Mouse (Mus musculus) brown adipose tissue, adult 24 weeks (tissue): ENCODE measurements around the gene Spc24. TPM values are rescaled to one million over a fixed set of nuclear protein-coding genes. Genes with fewer than 3 reads are reported as not detected.

Source experiments
- H3K27ac ChIP-seq: fragments of 200-500 bp; replicated peaks from 2 replicates; pipeline ENCODE4 v1.5.1; 2012; ENCODE audit warnings: low read depth, mild to moderate bottlenecking, low read length
- H3K4me1 ChIP-seq: fragments of 200-500 bp; 2 replicates; pipeline ENCODE4 v1.6.1; 2012; ENCODE audit warnings: low read length, mixed read lengths; ENCODE audit not compliant: control insufficient read depth, insufficient read depth, insufficient read length
- H3K4me3 ChIP-seq: fragments of 200-500 bp; 2 replicates; pipeline ENCODE4 v1.5.1; 2012; ENCODE audit warnings: low read depth, mild to moderate bottlenecking, low read length, moderate library complexity; ENCODE audit not compliant: insufficient read depth
- polyA plus RNA-seq: library from polyadenylated mRNA; stranded (reverse); fragments of >200 nt; gene quantifications from 2 replicates; pipeline ENCODE4 v1.2.4, GENCODE M21; 2012; ENCODE audit not compliant: missing spikeins, insufficient read depth, insufficient read length

Spc24 gene
- polyA plus RNA-seq, 1 experiment = not detected

DNA sequence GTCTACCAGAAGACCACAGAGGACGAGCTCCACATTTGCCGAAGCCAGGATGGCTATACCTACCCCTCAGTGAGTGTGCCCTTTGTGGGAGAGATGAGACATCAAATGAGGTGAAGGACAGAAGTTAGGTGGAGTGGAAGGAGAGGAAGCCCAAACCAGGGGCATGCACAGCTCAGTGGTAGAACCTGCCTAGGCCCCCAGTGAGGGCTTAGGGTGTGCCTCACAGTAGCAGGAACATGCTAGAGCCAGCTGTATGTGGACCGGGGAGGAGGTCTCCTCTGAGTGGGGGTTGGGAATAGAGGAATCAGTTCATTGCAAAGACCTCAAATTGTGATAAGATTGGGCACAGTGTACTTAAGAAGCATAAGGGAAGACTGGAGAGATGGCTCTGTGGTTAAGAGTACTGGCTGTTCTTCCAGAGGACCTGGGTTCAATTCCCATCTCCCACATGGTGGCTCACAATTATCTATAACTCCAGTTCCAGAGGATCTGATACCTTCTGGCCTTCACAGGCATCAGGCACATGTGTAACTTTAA, 12.8 kb downstream of the Spc24 start:
- no peak overlapping the region for H3K4me3 ChIP-seq
- H3K27ac ChIP-seq = no peak overlapping the region
- H3K4me1 ChIP-seq = no peaks in the 10 kb centered on the region

DNA sequence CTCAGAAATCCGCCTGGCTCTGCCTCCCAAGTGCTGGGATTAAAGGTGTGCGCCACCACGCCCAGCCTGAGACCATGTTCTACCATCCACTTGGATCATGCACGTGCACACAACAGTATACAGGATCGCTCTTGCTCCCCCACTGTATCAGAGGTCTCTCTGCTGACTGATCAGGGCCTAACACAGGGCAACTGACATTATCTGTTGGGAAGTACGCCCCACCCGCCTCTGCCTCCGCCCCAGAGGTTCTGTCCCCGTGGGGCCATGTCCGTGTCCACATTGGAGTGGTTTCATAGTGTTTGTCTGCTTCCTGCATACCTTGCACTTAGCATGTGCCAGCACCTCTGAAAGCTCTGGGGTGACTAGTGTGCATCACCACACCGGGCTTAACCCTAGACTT, 18.6 kb downstream of the Spc24 start:
- H3K4me3 ChIP-seq = no peak overlapping the region
- no peak overlapping the region for H3K27ac ChIP-seq
- no peaks in the 10 kb centered on the region for H3K4me1 ChIP-seq

DNA sequence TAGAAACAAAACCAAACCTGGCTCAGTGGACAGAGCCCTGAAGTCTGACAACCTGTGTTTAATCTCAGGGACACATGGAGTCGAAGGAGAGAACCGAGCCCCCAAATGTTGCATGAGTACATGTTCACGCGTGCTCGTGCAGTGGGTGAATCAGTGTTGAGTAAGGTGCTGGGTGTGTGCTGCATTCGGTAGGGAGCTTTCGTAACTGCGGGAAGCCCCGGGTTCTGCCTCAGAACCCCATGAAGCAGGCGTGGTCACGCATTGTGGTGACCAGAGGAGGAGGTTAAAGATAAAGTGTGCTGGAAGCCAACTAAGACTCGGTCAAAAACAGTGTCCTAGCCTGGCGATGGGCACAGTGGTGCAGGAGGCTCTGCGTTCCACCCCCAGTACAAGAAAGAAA, 19.7 kb downstream of the Spc24 start:
- Histone ChIP-seq H3K4me3 (no peak overlapping the region), H3K4me1 (no peaks in the 10 kb centered on the region)

GRCm38 (mm10) chr9:21738776-21739175, 21.3 kb downstream of the Spc24 start:
- Histone ChIP-seq H3K27ac (no peak overlapping the region), H3K4me1 (no peaks in the 10 kb centered on the region), H3K4me3 (no peak overlapping the region)

More for the DNA sequence above, 19.7 kb downstream of the Spc24 start:
- no peak overlapping the region for H3K27ac ChIP-seq

DNA sequence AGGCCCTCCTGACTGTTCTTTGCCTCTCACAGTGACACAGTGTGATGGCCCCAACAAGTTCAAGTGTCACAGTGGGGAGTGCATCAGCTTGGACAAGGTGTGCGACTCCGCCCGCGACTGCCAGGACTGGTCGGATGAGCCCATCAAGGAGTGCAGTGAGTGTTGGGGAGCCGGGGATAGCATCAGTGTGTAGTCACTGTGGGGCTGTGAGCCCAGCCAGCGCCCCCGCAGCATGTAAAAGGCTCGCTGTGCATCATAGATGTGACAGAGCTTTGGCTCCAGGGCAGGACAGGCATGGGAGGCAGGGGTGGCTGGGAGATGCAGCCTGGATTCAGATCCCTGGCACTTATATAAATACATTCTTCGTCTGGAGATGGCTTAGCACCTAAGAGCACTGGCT, 22.9 kb downstream of the Spc24 start:
- Histone ChIP-seq H3K27ac (no peak overlapping the region), H3K4me3 (no peak overlapping the region), H3K4me1 (no peaks in the 10 kb centered on the region)

- Histone ChIP-seq H3K27ac (no peak overlapping the region), H3K4me3 (no peak overlapping the region), H3K4me1 (no peaks in the 10 kb centered on the region)
Measured at GRCm38 (mm10) chr9:21736580-21736979, 23.5 kb downstream of the Spc24 start.

GRCm38 (mm10) chr9:21735126-21735525, 25.0 kb downstream of the Spc24 start:
- Histone ChIP-seq H3K4me3 (no peak overlapping the region), H3K27ac (no peak overlapping the region), H3K4me1 (no peaks in the 10 kb centered on the region)

DNA sequence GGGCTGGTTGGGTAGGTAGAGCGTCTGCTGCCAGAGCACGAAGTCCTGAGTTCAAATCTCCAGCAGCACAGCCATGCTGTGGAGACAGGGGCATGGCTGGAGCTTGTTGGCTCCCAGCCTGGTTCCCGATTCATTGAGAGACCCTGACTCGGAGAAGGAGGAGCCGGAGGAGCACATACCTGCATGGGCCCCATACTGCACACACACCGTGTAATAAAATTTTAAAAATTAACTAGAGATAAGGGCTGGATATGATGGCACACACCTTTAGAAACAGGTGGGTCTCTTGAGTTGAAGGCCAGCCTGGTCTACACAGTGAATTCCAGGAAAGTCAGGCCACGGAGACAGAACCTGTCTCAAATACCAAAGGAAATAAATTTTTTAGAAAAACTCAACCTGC, 26.1 kb downstream of the Spc24 start:
- no peaks in the 10 kb centered on the region; the same call in 1 of the 2 replicates for H3K4me1 ChIP-seq
- no peak overlapping the region for H3K27ac ChIP-seq
- no peak overlapping the region for H3K4me3 ChIP-seq

DNA sequence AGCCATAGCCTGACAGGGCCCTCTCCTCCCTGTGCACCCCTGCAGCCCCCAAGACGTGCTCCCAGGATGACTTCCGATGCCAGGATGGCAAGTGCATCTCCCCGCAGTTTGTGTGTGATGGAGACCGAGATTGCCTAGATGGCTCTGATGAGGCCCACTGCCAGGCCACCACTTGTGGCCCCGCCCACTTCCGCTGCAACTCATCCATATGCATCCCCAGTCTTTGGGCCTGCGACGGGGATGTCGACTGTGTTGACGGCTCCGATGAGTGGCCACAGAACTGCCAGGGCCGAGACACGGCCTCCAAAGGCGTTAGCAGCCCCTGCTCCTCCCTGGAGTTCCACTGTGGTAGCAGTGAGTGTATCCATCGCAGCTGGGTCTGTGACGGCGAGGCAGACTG, 26.7 kb downstream of the Spc24 start:
- H3K4me1 ChIP-seq = no peaks in the 10 kb centered on the region; the same call in 1 of the 2 replicates
- H3K4me3 ChIP-seq = no peak overlapping the region
- H3K27ac ChIP-seq = no peak overlapping the region

DNA sequence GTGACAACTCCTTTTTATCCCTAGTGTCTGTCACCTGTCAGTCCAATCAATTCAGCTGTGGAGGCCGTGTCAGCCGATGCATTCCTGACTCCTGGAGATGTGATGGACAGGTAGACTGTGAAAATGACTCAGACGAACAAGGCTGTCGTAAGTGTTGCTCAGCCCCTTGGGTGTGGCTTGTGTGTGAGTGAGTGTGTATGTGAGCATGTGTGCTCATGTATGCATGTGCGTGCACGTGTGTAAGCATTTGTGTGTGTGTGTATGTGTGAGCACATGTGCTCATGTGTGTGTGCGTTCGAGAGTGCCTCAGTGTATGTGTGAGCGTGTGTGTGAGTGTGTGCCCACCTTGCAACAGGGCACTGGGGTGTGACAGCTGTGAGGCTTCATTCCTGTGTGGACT, 27.8 kb downstream of the Spc24 start:
- no peak overlapping the region for H3K4me3 ChIP-seq
- no peak overlapping the region for H3K27ac ChIP-seq
- no peaks in the 10 kb centered on the region; the same call in 1 of the 2 replicates for H3K4me1 ChIP-seq

- H3K4me3 ChIP-seq = no peak overlapping the region
- no peak overlapping the region for H3K27ac ChIP-seq
- peaks cover 2% of the 10 kb centered on the region; the same call in 1 of the 2 replicates for H3K4me1 ChIP-seq
Measured at GRCm38 (mm10) chr9:21729264-21729663, 30.8 kb downstream of the Spc24 start.

DNA sequence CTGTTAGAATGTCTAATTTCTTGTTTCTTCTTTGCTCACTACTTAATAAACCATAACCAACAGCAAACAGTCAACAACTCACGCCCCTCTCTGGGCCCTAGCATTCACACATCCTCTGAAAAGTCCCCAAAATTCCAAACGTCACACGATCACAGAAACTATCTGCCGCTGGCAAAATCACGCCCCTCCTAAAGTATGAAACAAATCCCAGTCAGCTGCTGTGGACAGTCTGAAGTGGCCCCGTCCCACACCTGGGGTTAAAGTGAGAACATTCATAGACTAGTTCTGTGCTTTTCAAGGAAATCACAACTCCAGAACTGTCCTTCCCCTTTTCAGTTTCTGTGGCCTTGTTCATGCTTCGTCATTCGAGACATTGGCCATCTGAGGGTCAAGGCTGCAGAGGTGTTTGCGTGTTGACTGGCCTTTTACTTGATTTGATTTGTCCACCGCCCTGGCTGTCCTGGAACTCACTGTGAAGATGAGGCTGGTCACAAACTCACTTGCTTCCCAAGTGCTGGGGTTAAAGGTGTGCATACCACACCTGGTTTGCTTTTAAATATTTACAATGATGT, 31.8 kb downstream of the Spc24 start:
- H3K4me3 ChIP-seq = no peak overlapping the region
- H3K4me1 ChIP-seq = peaks cover 2% of the 10 kb centered on the region; the same call in 1 of the 2 replicates
- H3K27ac ChIP-seq = no peak overlapping the region

DNA sequence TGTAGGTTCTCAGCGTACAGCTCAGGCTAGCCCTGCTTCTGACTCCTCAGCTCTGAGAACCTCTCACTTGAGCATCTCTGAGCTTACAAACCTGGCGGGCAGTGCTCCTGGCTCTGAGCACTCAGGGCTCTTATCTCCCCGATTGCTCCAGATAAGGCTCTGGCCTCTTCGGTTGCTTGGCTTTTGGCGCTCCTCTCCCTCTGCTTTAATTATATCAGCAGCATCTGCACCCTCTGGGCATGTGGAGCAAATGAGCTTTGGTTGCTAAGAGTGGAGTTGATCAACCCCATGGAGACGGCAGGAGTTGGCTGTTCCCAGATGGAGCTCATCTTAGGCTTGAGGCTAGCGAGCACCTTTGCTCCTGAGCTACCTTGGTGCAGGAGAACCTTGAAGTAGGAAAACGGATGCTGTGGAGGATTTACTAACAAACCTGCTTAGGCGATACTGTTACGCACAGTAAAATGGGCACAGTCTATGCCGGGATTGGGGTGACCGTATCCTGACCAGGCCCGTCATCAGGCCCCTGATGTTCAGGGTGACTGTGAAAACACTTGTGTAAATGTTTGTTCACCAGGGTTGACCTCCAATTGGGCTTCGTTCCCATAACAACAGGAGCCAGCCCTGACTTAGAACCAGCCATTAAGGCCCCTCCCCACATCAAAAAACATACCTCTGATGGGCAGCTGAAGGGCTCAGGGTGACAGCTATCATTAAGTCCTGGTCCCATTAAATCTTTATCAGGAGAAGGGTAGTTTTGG, 33.7 kb downstream of the Spc24 start:
- Histone ChIP-seq H3K27ac (no peak overlapping the region), H3K4me1 (peaks cover 2% of the 10 kb centered on the region; the same call in 1 of the 2 replicates), H3K4me3 (no peak overlapping the region)

GRCm38 (mm10) chr9:21725224-21726121, 34.6 kb downstream of the Spc24 start:
- Histone ChIP-seq H3K4me3 (peak overlapping the region; percentile 83), H3K4me1 (peaks cover 2% of the 10 kb centered on the region; the same call in 1 of the 2 replicates), H3K27ac (no peak overlapping the region; the same call in 1 of the 2 replicates)

DNA sequence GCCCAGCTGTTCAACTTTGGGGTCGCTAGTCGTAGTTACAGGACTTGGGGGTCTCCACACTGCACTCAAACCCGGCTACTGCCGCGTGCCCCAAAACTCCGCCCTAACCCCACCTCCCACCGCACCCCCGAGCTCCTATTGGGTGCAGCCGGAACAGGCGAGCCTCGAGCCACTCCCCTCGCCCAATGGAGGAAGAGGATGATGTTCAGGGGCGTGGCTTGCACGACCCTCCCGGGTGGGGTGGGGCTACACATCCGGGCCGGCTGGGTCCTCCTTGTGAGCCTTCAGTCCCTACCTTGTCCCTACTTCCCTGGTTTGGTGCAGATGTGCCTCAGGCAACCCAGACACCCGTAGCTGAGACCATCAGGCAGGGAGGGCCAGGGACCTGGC, 36.0 kb downstream of the Spc24 start:
- Histone ChIP-seq H3K4me3 (peak overlapping the region; percentile 83), H3K27ac (peak overlapping the region; percentile 59), H3K4me1 (peaks cover 2% of the 10 kb centered on the region; the same call in 1 of the 2 replicates)
